Mouse (Mus musculus) myocyte (in vitro differentiated cells): Measurements from ENCODE around the gene Fam104a.

Experiments
- E2F4 ChIP-seq: IDR thresholded peaks from one replicate; pipeline ENCODE4 v1.6.1; 2011; ENCODE audit warnings: mild to moderate bottlenecking, control low read depth, moderate library complexity; ENCODE audit not compliant: insufficient read depth
- MAX ChIP-seq: IDR thresholded peaks from one replicate; pipeline ENCODE4 v1.6.1; 2011; ENCODE audit warnings: low read depth, mild to moderate bottlenecking, control low read depth
- MYOD1 ChIP-seq, 3 experiments: IDR thresholded peaks; one replicate each; pipeline ENCODE4 v1.6.1; 2011; ENCODE audit warnings: control low read depth in 2 of 3, low read depth in 2 of 3, mild to moderate bottlenecking in 2 of 3, moderate library complexity in 1 of 3; ENCODE audit not compliant: insufficient read length in 2 of 3, control insufficient read depth in 1 of 3
- POLR2A ChIP-seq: IDR thresholded peaks from one replicate; pipeline ENCODE4 v1.6.1; 2011; ENCODE audit warnings: low read depth, mild to moderate bottlenecking, control low read depth, moderate library complexity; ENCODE audit not compliant: insufficient read length
- TCF12 ChIP-seq: IDR thresholded peaks from one replicate; pipeline ENCODE4 v1.6.1; 2011; ENCODE audit warnings: mild to moderate bottlenecking, control low read depth; ENCODE audit not compliant: poor library complexity, insufficient read depth, severe bottlenecking
- TCF3 ChIP-seq: IDR thresholded peaks from one replicate; pipeline ENCODE4 v1.6.1; 2011; ENCODE audit warnings: low read depth, control low read depth; ENCODE audit not compliant: insufficient read length
- USF1 ChIP-seq: IDR thresholded peaks from one replicate; pipeline ENCODE4 v1.6.1; 2011; ENCODE audit warnings: low read depth, mild to moderate bottlenecking, control low read depth, moderate library complexity

DNA sequence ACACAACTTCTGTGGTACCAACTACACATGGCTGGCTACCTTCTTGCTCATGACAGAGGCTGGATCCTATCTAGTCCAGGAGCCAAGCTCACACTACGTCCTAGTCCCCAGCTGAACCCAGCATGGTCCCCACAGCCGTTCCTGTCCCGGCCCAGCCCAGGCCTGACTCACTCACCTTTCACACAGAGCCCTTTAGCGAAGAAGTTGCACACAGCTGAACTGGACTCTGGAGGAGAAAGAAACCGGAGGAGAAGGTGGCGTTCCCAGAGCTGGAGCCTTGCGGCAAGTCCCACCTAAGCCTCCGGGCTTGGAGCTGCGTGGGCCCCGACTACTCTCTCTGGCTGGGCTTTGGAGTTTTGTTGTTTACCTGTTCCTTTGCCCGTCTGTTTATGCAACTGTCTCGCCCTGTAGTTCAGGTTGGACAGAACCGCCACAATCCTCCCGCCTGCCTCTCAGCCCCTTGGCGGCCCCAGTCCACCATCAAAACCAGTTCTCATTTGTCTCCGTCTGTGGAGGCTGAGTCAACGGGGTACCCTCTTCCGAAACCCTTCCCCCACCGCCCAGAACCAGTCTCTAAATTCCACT, 24.8 kb upstream of the Fam104a start:
- TF ChIP-seq E2F4: no peak
- TF ChIP-seq TCF3: no peak
- no peak for TF ChIP-seq MAX
- no peak for TF ChIP-seq USF1
- TF ChIP-seq POLR2A: no peak
- no peak for TF ChIP-seq TCF12
- peak in 1 of 3 experiments; percentile 42 for TF ChIP-seq MYOD1 (IDR thresholded peaks at IDR 0.05; ENCODE audit: control insufficient read depth in 1 of 3, insufficient read length in 2 of 3, low read depth in 2 of 3)
